Mouse (Mus musculus): ENCODE measurements around the gene Synrg. TPM values are rescaled to one million over a fixed set of nuclear protein-coding genes. Genes with fewer than 3 reads are reported as not detected.

The Synrg gene
- polyA plus RNA-seq, 1 experiment from 2014 or later, result 30.9 TPM

GRCm38 (mm10) chr11:84053524-84054163 is 89.4 kb downstream of the Synrg start:
- H3K4me1 ChIP-seq (replicated peaks), result peaks cover 16% of the 10 kb centered on the region
- H3K9me3 ChIP-seq, result no peaks in the 10 kb centered on the region
- peak overlapping the region; percentile 65 for H3K27ac ChIP-seq
- H3K36me3 ChIP-seq, result no peaks in the 10 kb centered on the region
- WGBS, result 51% methylated on average over 10 of the region's 10 CpGs
- H3K4me2 ChIP-seq, result no peak overlapping the region; the same call in 1 of the 2 replicates
- peak overlapping the region; percentile 43; the same call in 1 of the 2 replicates for H3K9ac ChIP-seq
- no peaks in the 10 kb centered on the region for H3K27me3 ChIP-seq
- no peak overlapping the region for H3K4me3 ChIP-seq
- ATAC-seq (ENCODE audit: low FRiP score), result peak; percentile 65

DNA sequence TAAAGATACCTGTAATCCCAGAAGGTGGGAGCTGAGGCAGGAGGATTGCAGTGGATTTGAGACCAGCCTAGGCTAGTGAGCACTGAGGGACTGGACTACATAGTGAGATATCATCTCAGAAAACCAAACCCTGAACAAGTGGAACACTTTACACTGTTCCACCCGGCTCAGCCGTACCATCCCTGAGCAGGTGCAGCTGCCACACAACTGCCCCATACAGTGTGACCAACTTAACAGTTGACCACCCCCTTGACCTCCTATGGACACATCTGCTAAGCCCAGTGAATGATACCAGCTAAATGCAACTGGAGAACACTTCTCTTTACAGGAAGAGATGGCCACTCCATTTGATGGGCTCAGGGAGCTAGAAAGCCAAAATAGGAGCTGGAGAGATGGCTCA is 93.2 kb downstream of the Synrg start:
- Histone ChIP-seq H3K27me3 (no peaks in the 10 kb centered on the region), H3K27ac (no peak overlapping the region), H3K4me3 (no peak overlapping the region), H3K4me2 (no peak overlapping the region), H3K4me1 (replicated peaks) (peaks cover 15% of the 10 kb centered on the region), H3K36me3 (no peaks in the 10 kb centered on the region), H3K9me3 (no peaks in the 10 kb centered on the region), H3K9ac (no peak overlapping the region)
- ATAC-seq (ENCODE audit: low FRiP score), result no peak
- WGBS, result 94% methylated on average over 2 of the region's 2 CpGs

GRCm38 (mm10) chr11:84059784-84060183 is 95.6 kb downstream of the Synrg start:
- no peaks in the 10 kb centered on the region for H3K36me3 ChIP-seq
- H3K4me1 ChIP-seq (replicated peaks), result no peaks in the 10 kb centered on the region
- no peak overlapping the region for H3K4me3 ChIP-seq
- 0 out of 2 replicates have a peak, but pooled peaks cover 4% of the 10 kb centered on the region for H3K27me3 ChIP-seq
- ATAC-seq (ENCODE audit: low FRiP score), result no peak
- no peak overlapping the region for H3K9ac ChIP-seq
- 95% methylated on average over 2 of the region's 2 CpGs for WGBS
- H3K9me3 ChIP-seq, result no peaks in the 10 kb centered on the region
- H3K27ac ChIP-seq, result no peak overlapping the region
- no peak overlapping the region for H3K4me2 ChIP-seq

GRCm38 (mm10) chr11:84060635-84061034 is 96.4 kb downstream of the Synrg start:
- Histone ChIP-seq H3K4me1 (replicated peaks) (0 out of 2 replicates have a peak, but pooled peaks cover under 1% of the 10 kb centered on the region), H3K4me2 (no peak overlapping the region), H3K9me3 (no peaks in the 10 kb centered on the region), H3K27me3 (peaks cover 7% of the 10 kb centered on the region), H3K27ac (no peak overlapping the region), H3K4me3 (no peak overlapping the region), H3K9ac (no peak overlapping the region), H3K36me3 (no peaks in the 10 kb centered on the region)
- 87% methylated on average over 6 of the region's 6 CpGs for WGBS
- no peak for ATAC-seq (ENCODE audit: low FRiP score)

GRCm38 (mm10) chr11:84061881-84062280 is 97.7 kb downstream of the Synrg start:
- no peak overlapping the region for H3K27ac ChIP-seq
- peaks cover 20% of the 10 kb centered on the region for H3K27me3 ChIP-seq
- H3K4me3 ChIP-seq, result no peak overlapping the region
- no peak overlapping the region for H3K4me2 ChIP-seq
- no peaks in the 10 kb centered on the region for H3K36me3 ChIP-seq
- H3K9me3 ChIP-seq, result no peaks in the 10 kb centered on the region
- H3K9ac ChIP-seq, result no peak overlapping the region
- ATAC-seq (ENCODE audit: low FRiP score), result no peak
- WGBS, result 95% methylated on average over 2 of the region's 2 CpGs
- peaks cover 11% of the 10 kb centered on the region for H3K4me1 ChIP-seq (replicated peaks)

DNA sequence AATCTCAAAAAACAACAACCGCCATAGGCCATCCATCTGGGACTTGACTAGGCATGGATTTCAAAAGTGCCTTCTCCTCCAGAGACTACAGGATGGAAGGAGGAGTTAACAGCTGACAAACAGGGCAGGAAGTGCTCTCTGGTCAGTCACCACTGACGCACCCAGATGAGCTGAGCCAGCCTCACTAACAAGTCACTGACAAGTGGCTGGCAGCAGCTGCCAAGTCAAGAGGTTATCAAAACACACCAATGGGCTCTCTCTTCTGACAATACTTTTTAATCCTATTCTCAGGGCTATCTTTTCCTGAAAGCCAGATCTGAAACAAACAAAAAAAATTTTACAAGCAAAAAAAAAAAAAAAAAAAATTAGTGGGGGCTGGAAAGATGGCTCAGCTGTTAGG is 98.6 kb downstream of the Synrg start:
- Histone ChIP-seq H3K4me2 (no peak overlapping the region), H3K4me1 (replicated peaks) (peaks cover 20% of the 10 kb centered on the region), H3K36me3 (no peaks in the 10 kb centered on the region), H3K9ac (no peak overlapping the region), H3K27me3 (peaks cover 29% of the 10 kb centered on the region), H3K4me3 (no peak overlapping the region), H3K27ac (no peak overlapping the region), H3K9me3 (no peaks in the 10 kb centered on the region)
- WGBS, result 52% methylated on average over 2 of the region's 2 CpGs
- no peak for ATAC-seq (ENCODE audit: low FRiP score)

DNA sequence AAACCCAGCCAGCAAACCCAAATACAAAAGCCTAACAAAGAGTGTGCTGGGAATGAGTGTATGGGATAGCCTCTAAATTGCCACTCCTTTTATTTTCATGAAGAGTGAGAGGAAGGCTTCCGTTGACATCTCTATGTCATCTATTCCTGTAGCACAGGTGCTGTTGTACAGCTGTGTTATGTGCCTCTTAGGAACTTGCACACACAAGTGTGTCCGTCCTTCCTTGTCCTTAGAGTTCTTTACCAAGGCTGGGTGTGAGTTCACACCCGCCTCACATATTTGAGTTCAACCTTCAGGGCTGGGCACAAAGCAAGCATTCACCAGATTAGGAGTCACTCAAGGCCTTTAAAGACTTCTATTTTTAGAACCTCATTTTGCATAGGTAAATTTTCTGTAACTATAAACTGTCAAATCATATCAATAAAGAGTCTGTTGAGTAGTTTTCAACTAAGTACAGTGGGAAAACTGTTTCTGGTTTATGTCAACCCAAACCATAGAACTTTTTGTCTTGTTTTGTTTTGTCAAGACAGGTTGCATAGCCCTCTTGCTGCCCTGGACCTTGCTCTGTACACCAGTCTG is 99.5 kb downstream of the Synrg start:
- WGBS, result 95% methylated on average over 3 of the region's 3 CpGs
- ATAC-seq (ENCODE audit: low FRiP score), result no peak

GRCm38 (mm10) chr11:84066071-84066481 is 101.8 kb downstream of the Synrg start:
- 4% methylated on average over 11 of the region's 11 CpGs for WGBS
- H3K4me3 ChIP-seq, result no peak overlapping the region
- H3K4me2 ChIP-seq, result peak overlapping the region; percentile 17; the same call in 1 of the 2 replicates
- peaks cover 29% of the 10 kb centered on the region for H3K4me1 ChIP-seq (replicated peaks)
- H3K36me3 ChIP-seq, result no peaks in the 10 kb centered on the region
- no peak overlapping the region for H3K27ac ChIP-seq
- ATAC-seq (ENCODE audit: low FRiP score), result no peak
- no peaks in the 10 kb centered on the region for H3K9me3 ChIP-seq
- no peak overlapping the region for H3K9ac ChIP-seq
- peaks cover 52% of the 10 kb centered on the region for H3K27me3 ChIP-seq

More for the DNA sequence above, 99.5 kb downstream of the Synrg start:
- H3K9me3 ChIP-seq, result no peaks in the 10 kb centered on the region
- no peak overlapping the region for H3K27ac ChIP-seq
- no peak overlapping the region for H3K4me3 ChIP-seq
- peaks cover 34% of the 10 kb centered on the region for H3K27me3 ChIP-seq
- H3K4me2 ChIP-seq, result no peak overlapping the region
- no peak overlapping the region for H3K9ac ChIP-seq
- peaks cover 25% of the 10 kb centered on the region for H3K4me1 ChIP-seq (replicated peaks)
- no peaks in the 10 kb centered on the region for H3K36me3 ChIP-seq

DNA sequence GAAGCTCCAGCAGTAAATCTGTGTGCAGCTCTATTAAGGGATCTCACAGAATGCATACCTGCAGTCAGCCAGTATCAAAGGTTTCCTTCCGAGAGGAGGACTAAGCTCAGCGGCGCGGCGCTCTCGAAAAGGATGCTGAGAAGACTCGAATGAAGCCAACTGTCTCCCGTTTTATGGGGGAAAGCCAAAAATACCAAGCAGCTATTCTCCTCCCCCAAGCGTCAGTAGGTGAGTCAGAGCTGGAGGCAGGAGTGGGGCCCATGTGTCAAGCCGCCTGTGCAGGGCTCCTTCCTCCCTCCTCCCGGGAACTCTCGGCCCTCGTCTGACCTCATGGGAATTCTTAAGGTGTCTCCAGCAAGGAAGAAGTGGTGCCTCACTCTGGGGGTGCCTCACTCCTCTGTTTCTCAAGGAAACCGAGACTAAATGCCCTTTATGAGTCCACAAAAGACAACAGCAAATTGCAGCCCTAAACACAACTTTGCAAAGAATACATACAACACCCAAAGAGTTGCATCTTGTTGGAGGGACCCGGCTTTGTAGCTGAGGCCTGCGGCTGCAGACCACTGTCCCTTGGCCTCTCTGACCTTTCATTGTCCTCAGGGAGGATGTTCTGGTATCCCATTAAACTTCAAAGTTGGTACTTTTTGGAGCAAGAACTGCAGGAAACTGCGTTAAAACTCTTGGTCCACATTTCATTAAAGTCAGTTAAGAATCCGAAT is 102.9 kb downstream of the Synrg start:
- H3K9ac ChIP-seq, result 0 out of 2 replicates have a peak overlapping the region, but pooled peaks have one; percentile 1
- peak overlapping the region; percentile 86 for H3K4me2 ChIP-seq
- H3K36me3 ChIP-seq, result no peaks in the 10 kb centered on the region
- H3K27me3 ChIP-seq, result peaks cover 52% of the 10 kb centered on the region
- H3K4me1 ChIP-seq (replicated peaks), result peaks cover 29% of the 10 kb centered on the region
- no peak for ATAC-seq (ENCODE audit: low FRiP score)
- WGBS, result 7% methylated on average over 18 of the region's 18 CpGs
- H3K4me3 ChIP-seq, result peak overlapping the region; percentile 64
- no peak overlapping the region for H3K27ac ChIP-seq
- H3K9me3 ChIP-seq, result no peaks in the 10 kb centered on the region

- ATAC-seq (ENCODE audit: low FRiP score), result 0 out of 2 replicates have a peak, but pooled peaks have one; percentile 57
- WGBS, result 1% methylated on average over 21 of the region's 21 CpGs
- Histone ChIP-seq H3K9ac (peak overlapping the region; percentile 75), H3K9me3 (no peaks in the 10 kb centered on the region), H3K4me1 (replicated peaks) (peaks cover 29% of the 10 kb centered on the region), H3K27ac (peak overlapping the region; percentile 40; the same call in 1 of the 2 replicates), H3K27me3 (peaks cover 52% of the 10 kb centered on the region), H3K4me3 (peak overlapping the region; percentile 64), H3K4me2 (peak overlapping the region; percentile 86), H3K36me3 (no peaks in the 10 kb centered on the region)
Measured at GRCm38 (mm10) chr11:84067720-84068190, 103.5 kb downstream of the Synrg start.

GRCm38 (mm10) chr11:84068191-84069033 is 104.2 kb downstream of the Synrg start:
- WGBS, result 3% methylated on average over 51 of the region's 63 CpGs
- Histone ChIP-seq H3K27me3 (peaks cover 52% of the 10 kb centered on the region), H3K9ac (peak overlapping the region; percentile 75), H3K27ac (peak overlapping the region; percentile 40; the same call in 1 of the 2 replicates), H3K4me2 (peak overlapping the region; percentile 86), H3K4me3 (peak overlapping the region; percentile 64), H3K4me1 (replicated peaks) (peaks cover 29% of the 10 kb centered on the region), H3K9me3 (no peaks in the 10 kb centered on the region), H3K36me3 (no peaks in the 10 kb centered on the region)
- peak; percentile 80 for ATAC-seq (ENCODE audit: low FRiP score)

All from hindbrain, embryonic 13.5 days (tissue).